Mouse (Mus musculus): ENCODE results near the gene Itch.

- no peak for TF ChIP-seq CTCF (IDR thresholded peaks at IDR 0.05; ENCODE audit: insufficient read depth, low read depth, low read length)
- no peak for TF ChIP-seq POLR2A (IDR thresholded peaks at IDR 0.05; ENCODE audit: insufficient read depth, low read depth, low read length)
These were observed 107.6 kb downstream of the Itch start for GRCm38 (mm10) chr2:155240915-155241314.

Measured in olfactory bulb, adult 2 months (tissue).